Comparison of ENCODE assay signal across 20 mouse cellular contexts in the genomic region with DNA sequence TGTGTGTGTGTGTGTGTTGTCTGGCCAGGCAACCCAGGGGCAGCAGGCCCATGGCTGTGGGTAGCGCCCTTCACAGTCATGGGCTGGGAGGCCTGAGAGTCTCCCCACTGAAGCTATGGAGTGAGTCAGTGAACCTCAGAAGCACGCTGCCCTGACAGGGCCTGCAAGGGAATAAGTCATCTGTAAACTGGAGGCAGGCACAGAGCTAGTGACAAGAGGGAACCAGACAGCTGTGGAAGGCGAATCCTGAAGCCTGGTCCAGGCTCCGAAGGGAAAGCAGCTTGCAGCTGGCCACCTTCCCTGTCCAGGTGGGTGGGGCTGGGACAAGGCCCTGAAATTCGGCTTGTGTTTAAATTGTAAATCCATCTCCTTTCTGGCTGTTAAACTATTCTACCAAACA. TPM values are rescaled to one million over a fixed set of nuclear protein-coding genes. Genes with fewer than 3 reads are reported as not detected.
DNase-seq lines count a peak whose midpoint lies in the region; ATAC-seq and TF ChIP-seq lines count a peak whose summit lies in the region.
"Had no signal": no experiment of that assay in that cellular context is flagged by ENCODE, and none has a peak within 500 bp of the region (broad histone marks: within the 10 kb centered on the region; RNA-seq: fewer than 3 reads in every experiment).

No protein-coding gene starts in this region.

- 43% methylated on average over 5 of the region's 5 CpGs for WGBS in kidney, embryonic 16.5 days
- WGBS in stomach, postnatal 0 days = 38% methylated on average over 5 of the region's 5 CpGs

- H3K9ac ChIP-seq in kidney, embryonic 16.5 days (replicated peaks; ENCODE audit: low read length) = no peak overlapping the region; the same call in 1 of the 2 replicates
- H3K9ac ChIP-seq in stomach, postnatal 0 days (ENCODE audit: low read length) = peak overlapping the region; percentile 38; the same call in 1 of the 2 replicates
- H3K9ac ChIP-seq: forebrain, embryonic 13.5 days; heart, embryonic 15.5 days; hindbrain, embryonic 14.5 days; limb, embryonic 12.5 days; liver, embryonic 15.5 days; midbrain, embryonic 15.5 days; neural tube, embryonic 12.5 days had no signal

- peaks cover 45% of the 10 kb centered on the region for H3K4me1 ChIP-seq in kidney, embryonic 16.5 days (ENCODE audit: insufficient read depth, low read length)
- peaks cover 33% of the 10 kb centered on the region for H3K4me1 ChIP-seq in stomach, postnatal 0 days (replicated peaks; ENCODE audit: control insufficient read depth, insufficient read depth)

- TF ChIP-seq CTCF in stomach, postnatal 0 days (IDR thresholded peaks at IDR 0.05; ENCODE audit: low read depth) = no peak

- no peak overlapping the region for H3K4me3 ChIP-seq in kidney, embryonic 16.5 days (ENCODE audit: low read length)
- H3K4me3 ChIP-seq in stomach, postnatal 0 days (ENCODE audit: low read depth, low read length) = no peak overlapping the region
- H3K4me3 ChIP-seq: forebrain, embryonic 13.5 days; limb, embryonic 12.5 days; liver, embryonic 15.5 days; midbrain, embryonic 15.5 days; neural tube, embryonic 12.5 days had no signal

- H3K27me3 ChIP-seq in kidney, embryonic 16.5 days (ENCODE audit: insufficient read depth, low read length) = no peaks in the 10 kb centered on the region
- no peaks in the 10 kb centered on the region for H3K27me3 ChIP-seq in stomach, postnatal 0 days (ENCODE audit: control insufficient read depth, insufficient read depth, low read length)
- H3K27me3 ChIP-seq: heart, embryonic 15.5 days had no signal

- no peaks in the 10 kb centered on the region for H3K36me3 ChIP-seq in kidney, embryonic 16.5 days (ENCODE audit: insufficient read depth, low read length)
- 0 out of 2 replicates have a peak, but pooled peaks cover 2% of the 10 kb centered on the region for H3K36me3 ChIP-seq in stomach, postnatal 0 days (ENCODE audit: control insufficient read depth, insufficient read depth, low read length)
- H3K36me3 ChIP-seq: heart, embryonic 15.5 days; limb, embryonic 12.5 days; liver, embryonic 15.5 days; midbrain, embryonic 15.5 days; neural tube, embryonic 12.5 days had no signal

- ATAC-seq in kidney, embryonic 16.5 days (ENCODE audit: low FRiP score, low TSS enrichment) = no peak
- no peak for ATAC-seq in stomach, postnatal 0 days (ENCODE audit: low FRiP score, low TSS enrichment)
- ATAC-seq: forebrain, embryonic 13.5 days; midbrain, embryonic 15.5 days had no signal

- TF ChIP-seq EP300 in stomach, postnatal 0 days (optimal IDR thresholded peaks at IDR 0.05) = no peak

- H3K27ac ChIP-seq in kidney, embryonic 16.5 days (ENCODE audit: low read length) = 0 out of 2 replicates have a peak overlapping the region, but pooled peaks have one; percentile 1
- peak overlapping the region; percentile 95 for H3K27ac ChIP-seq in stomach, postnatal 0 days (replicated peaks)
- H3K27ac ChIP-seq: forebrain, embryonic 13.5 days; hindbrain, embryonic 14.5 days; limb, embryonic 12.5 days; liver, embryonic 15.5 days; macrophage; midbrain, embryonic 15.5 days; neural tube, embryonic 12.5 days had no signal

- DNase-seq in adrenal gland, adult (ENCODE audit: inconsistent age in 2 of 2, low spot score in 1 of 2) = peak; percentile 68 to 85
- no peak for DNase-seq in adrenal gland, postnatal 4 days (ENCODE audit: low spot score in 2 of 2)
- DNase-seq in kidney, adult 18-20 months = no peak
- peak; percentile 40 for DNase-seq in urinary bladder, postnatal 25 days (ENCODE audit: low spot score)
- no peak for DNase-seq in urinary bladder, adult 2 months (ENCODE audit: low spot score)
- no peak for DNase-seq in stomach, postnatal 0 days (ENCODE audit: low spot score)
- DNase-seq in cerebellum, postnatal 10 days = no peak
- DNase-seq: cerebellum, adult 11-12 months; kidney, adult 2 months; thymus, postnatal 14 days had no signal

- H3K9me3 ChIP-seq in kidney, embryonic 16.5 days (ENCODE audit: low read length) = no peaks in the 10 kb centered on the region
- no peaks in the 10 kb centered on the region for H3K9me3 ChIP-seq in stomach, postnatal 0 days (ENCODE audit: control insufficient read depth, low read length)
- H3K9me3 ChIP-seq: forebrain, embryonic 13.5 days; heart, embryonic 15.5 days; limb, embryonic 12.5 days; liver, embryonic 15.5 days; midbrain, embryonic 15.5 days; neural tube, embryonic 12.5 days had no signal

- no peak overlapping the region for H3K4me2 ChIP-seq in kidney, embryonic 16.5 days (replicated peaks; ENCODE audit: low read depth, low read length)
- H3K4me2 ChIP-seq in stomach, postnatal 0 days (replicated peaks; ENCODE audit: low read depth) = no peak overlapping the region
- H3K4me2 ChIP-seq: forebrain, embryonic 13.5 days; hindbrain, embryonic 14.5 days; liver, embryonic 15.5 days; midbrain, embryonic 15.5 days; neural tube, embryonic 12.5 days had no signal

RNA-seq across cellular contexts. Expression of a gene that starts 2.2 kb away (rescaled TPM):
- 10 to 100 TPM; 18.2 to 21.0 TPM for total RNA-seq in adrenal gland, postnatal 4 days (2021)
- polyA plus RNA-seq in kidney, embryonic 16.5 days (2015; fragmentation: Nextera tagmentation; extraction: Ambion mirVana) = 9.1 and 10.6 TPM in 2 replicates
- 32.3 and 35.8 TPM in 2 replicates for polyA plus RNA-seq in urinary bladder, adult 2 months (2012; rRNA removed)
- 16.0 and 17.2 TPM in 2 replicates for polyA plus RNA-seq in stomach, postnatal 0 days (2015; fragmentation: Nextera tagmentation; extraction: Ambion mirVana)

RNA-seq across cellular contexts. Expression of a gene that starts 33.0 kb away (rescaled TPM):
- total RNA-seq in adrenal gland, postnatal 4 days (2021) = 1 to 10 TPM; 3.8 to 4.3 TPM
- polyA plus RNA-seq in kidney, embryonic 16.5 days (2015; fragmentation: Nextera tagmentation; extraction: Ambion mirVana) = 0.26 and 0.39 TPM in 2 replicates
- polyA plus RNA-seq in urinary bladder, adult 2 months (2012; rRNA removed) = 15.1 and 15.8 TPM in 2 replicates
- polyA plus RNA-seq in stomach, postnatal 0 days (2015; fragmentation: Nextera tagmentation; extraction: Ambion mirVana) = 0.11 TPM in 1 of 2 replicates, not detected in the other
- total RNA-seq: common myeloid progenitor, adult 5-6 weeks had no signal
- polyA plus RNA-seq: liver, embryonic 15.5 days had no signal

RNA-seq across cellular contexts. Expression of a gene that starts 33.3 kb away (rescaled TPM):
- 1 to 10 TPM; 4.5 to 5.6 TPM for total RNA-seq in adrenal gland, postnatal 4 days (2021)
- polyA plus RNA-seq in kidney, embryonic 16.5 days (2015; fragmentation: Nextera tagmentation; extraction: Ambion mirVana) = 2.8 and 3.3 TPM in 2 replicates
- 9.9 and 11.0 TPM in 2 replicates for polyA plus RNA-seq in urinary bladder, adult 2 months (2012; rRNA removed)
- 3.6 and 5.1 TPM in 2 replicates for polyA plus RNA-seq in stomach, postnatal 0 days (2015; fragmentation: Nextera tagmentation; extraction: Ambion mirVana)

Comparison
In these comparisons a context has a peak if more than half of its experiments do, and no peak if none do; other contexts are left out.
1. DNase-seq: peak in adrenal gland, adult (2 of 2) and urinary bladder, postnatal 25 days (single experiment); none in adrenal gland, postnatal 4 days (0 of 2), kidney, adult 18-20 months (single experiment), urinary bladder, adult 2 months (single experiment), stomach, postnatal 0 days (single experiment) and cerebellum, postnatal 10 days (0 of 2).
2. RNA of a gene that starts 33.0 kb away (polyA plus RNA-seq): 15.1 to 15.8 TPM in urinary bladder, adult 2 months; 0.26 to 0.39 TPM in kidney, embryonic 16.5 days and 0.11 TPM in stomach, postnatal 0 days; every median in the first group is over 10 times any median in the second.